Mouse (Mus musculus) thymus, postnatal 36 days (tissue): Measurements from ENCODE around the gene Akap13.
A peak's percentile ranks its signal among the peaks of the same experiment; 100 is the strongest.

Experiments used
- DNase-seq, 2 experiments: peaks; one replicate each; pipeline ENCODE4 v3.0.0; 2022; ENCODE audit warnings: mixed read lengths in 2 of 2

Akap13 gene

DNA sequence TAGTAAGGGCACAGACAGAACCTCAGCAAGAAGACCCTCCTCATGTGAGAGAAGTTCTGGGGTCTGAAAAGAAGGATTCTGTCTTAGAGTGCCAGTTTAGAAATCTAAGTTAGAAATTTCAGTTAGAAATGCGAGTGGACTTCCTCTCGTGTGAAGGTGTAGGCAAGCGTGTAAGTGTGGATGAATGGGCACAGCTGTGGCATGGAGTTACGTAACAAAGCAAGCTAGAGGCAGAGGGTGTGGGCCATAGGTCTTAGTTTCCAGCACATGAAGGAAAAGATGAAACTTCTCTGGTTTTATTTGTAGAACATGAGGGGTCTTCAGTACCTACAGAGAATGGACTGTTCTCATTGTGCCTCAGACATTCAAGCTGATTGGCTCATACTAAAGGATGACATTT, 112.9 kb downstream of the Akap13 start:
- DNase-seq, result no peak

DNA sequence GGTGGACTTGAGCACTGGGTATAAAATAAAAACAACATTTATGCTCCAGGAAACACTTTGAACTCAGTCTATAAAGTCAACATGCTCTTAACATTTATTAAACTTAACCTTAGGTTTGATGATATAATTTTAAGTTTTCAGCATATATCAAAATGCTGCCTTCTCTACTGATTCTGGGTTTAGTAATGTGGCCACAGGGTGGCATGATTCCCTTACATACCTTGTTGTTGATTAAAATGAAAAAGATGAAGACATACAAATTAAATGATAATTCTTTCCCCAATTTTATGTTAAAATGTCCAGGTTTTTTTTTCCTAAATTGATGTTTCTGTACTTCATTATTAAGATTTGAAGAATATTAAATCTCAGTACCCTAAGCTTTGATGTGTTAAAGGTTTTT, 113.5 kb downstream of the Akap13 start:
- peak in 1 of 2 experiments; percentile 39 for DNase-seq

DNA sequence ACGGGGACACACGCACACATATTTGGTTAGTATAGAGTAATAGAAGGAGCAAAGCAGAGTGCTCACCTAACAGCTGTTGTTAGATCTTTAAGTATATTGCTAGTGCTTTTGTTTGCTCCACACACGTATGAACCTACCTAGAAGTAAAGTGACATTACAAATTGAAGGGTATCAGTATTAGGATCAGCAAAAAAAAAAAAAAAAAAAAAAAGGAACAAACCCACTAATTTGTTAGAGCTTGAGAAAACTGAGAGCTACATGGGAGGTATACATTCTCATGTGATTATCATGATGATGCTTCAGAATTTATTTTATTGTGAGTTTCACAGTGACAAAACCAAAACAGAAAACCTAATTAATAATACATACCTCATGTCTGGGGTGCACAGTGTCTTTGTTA, 114.9 kb downstream of the Akap13 start:
- DNase-seq, result no peak

GRCm38 (mm10) chr7:75571078-75571477, 115.7 kb downstream of the Akap13 start:
- DNase-seq, result no peak

DNA sequence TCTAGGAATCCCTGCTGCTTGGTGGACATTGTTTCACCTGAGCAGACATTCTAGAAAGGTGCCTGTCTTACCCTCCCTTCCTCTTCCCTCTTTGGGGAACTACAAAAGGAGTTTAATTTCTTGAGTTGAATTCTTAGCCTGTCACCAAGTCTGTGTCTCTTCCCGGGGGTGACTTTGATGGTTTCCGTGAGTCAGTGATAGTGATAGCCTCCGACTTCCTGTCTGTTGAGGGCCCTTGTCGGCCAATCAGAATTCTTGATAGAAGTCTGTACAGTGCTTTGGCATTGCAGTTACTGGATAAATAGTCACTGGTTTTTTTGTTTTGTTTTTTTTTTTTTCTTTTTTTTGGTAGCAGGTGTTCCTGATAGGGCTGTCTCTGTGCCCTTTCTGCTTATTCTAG, 116.8 kb downstream of the Akap13 start:
- DNase-seq, result peak; percentile 37 to 42

- DNase-seq, result peak in 1 of 2 experiments; percentile 15
Observed at GRCm38 (mm10) chr7:75575120-75575649, 119.9 kb downstream of the Akap13 start.

DNA sequence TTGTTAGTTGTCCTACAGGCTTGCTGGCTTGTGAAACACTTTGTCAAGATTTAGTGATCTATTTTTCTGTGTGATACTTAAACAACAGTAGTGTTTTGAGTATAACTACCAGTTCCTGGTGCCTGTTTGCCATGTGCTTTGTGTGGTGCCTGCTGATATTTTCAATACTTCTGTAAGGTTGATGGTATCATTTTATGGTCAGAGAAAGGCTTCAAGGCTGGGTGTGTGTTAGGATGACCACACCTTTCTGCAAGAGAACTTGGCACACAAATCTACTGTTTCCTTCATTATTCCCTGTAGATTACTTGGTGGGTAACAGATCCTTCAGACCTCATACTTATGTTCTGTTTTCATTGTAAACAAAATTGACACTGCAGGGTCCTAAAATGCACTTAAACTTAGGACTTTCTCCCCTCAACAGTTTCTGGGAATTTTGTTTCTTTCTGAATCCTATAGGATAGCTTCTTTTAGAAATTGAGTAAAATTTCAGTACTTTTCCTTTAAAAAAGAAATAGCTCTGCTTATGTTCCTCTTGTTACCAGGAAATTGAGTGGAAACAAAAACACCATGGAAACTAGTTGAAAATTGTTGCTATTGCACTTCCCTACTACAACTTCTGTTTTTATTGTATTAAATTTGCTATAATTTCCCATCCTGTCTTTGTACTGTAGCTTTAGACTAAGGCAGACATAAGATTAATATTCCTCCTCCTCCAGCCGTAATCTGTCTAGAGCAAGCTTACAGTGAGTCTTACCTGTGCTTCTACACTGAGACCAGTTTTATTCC, 120.7 kb downstream of the Akap13 start:
- DNase-seq, result no peak

DNA sequence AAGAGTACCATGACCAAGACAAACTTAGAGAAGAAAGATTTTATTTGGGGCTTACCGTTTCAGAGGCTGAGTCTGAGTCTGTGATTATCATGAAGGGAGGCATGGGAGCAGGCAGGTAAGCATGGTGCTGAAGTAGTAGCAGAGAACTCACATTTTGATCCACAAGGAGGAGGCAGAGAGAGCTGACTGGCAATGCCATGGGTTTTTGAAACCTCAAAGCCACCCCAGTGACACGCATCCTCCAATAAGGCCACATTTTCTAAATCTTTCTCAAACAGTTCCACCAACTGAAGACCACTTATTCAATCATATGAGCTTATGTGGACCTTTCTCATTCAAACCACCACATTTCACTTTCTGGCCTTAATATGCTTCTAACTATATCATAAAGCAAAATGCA, 121.5 kb downstream of the Akap13 start:
- DNase-seq, result no peak

DNA sequence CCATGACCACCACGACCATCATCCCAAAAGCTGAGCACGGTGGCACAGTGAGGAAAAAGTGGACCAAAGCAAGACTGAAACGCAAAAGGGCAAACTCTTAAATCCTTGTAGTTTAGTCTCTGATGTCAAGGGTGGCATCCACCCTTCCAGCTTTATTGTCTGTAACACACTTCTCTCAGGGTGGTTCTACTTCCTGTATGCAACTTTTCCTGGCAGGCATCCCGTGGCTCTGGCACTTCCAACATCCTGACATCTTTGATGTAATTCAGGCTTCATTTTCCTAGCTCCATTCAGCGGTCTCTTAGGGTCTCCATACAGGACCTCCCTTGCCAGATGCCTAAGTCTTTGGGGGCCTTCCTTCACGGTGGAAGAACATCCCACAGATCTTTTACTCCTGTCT, 122.0 kb downstream of the Akap13 start:
- no peak for DNase-seq

DNA sequence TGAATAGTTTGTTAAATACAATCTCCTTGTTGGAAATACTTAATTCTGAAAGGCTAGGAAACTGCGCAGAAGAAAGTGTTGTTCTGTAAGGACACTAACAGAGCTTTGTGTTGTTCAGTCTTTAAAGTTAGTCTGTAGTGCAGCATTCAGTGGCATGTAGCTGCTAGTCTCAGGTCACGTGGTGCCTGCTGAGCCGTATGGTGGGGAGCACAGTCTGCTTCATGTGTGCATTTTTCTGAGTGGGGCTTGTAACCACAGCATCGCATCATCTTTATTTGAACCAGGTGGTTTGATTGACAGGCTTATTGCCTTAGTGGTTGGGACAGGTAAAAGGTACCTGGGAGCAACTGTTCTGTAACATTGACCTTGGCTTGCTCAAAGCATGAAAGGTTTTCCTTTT, 123.3 kb downstream of the Akap13 start:
- DNase-seq, result peak; percentile 47 to 67

- no peak for DNase-seq
Observed at GRCm38 (mm10) chr7:75582091-75582490, 126.8 kb downstream of the Akap13 start.

- no peak for DNase-seq
Observed at GRCm38 (mm10) chr7:75584100-75584499, 128.8 kb downstream of the Akap13 start.

DNA sequence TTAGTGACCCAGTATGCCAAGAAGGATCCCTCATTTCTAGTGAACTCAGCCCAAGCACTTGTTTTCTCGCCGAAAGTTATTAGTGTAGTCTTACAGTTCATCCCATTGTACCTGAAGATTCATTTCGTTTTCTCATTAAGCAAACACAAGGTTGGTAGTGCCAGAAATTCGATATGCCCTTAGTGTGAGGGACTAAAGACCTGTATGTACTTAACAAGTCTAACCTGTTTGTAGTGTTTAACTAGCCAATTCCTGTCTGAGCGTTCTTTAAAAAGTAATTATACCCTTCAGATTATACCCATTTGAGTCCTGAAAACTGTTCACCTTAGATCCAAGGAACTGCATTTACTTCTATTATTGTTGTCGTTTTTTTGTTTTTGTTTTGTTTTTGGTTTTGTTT, 130.1 kb downstream of the Akap13 start:
- no peak for DNase-seq

- peak; percentile 78 to 88 for DNase-seq
Observed at GRCm38 (mm10) chr7:75586113-75586512, 130.8 kb downstream of the Akap13 start.

GRCm38 (mm10) chr7:75587727-75588126, 132.4 kb downstream of the Akap13 start:
- peak in 1 of 2 experiments; percentile 50 for DNase-seq

GRCm38 (mm10) chr7:75589304-75589973, 134.1 kb downstream of the Akap13 start:
- DNase-seq, result no peak

- DNase-seq, result no peak
Observed at GRCm38 (mm10) chr7:75591961-75592360, 136.6 kb downstream of the Akap13 start.

DNA sequence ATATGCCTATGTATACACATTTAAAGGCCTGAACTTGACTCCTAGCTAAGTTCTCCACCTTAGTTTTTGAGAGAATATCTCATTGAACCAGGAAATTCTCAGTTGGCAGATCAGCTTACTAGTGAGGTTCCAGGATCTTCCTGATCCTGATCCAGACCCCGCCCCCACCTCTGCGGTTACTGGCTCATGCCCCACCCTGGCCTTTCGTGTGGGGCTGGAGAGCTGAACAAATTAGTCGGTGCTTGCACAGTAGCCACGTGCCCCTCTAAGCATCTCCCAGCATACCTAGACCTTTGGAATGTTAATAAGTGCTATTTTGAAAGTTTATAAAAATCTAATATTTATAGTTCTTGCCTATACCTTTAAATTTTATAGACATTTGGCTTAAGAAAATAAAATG, 139.5 kb downstream of the Akap13 start:
- no peak for DNase-seq

DNA sequence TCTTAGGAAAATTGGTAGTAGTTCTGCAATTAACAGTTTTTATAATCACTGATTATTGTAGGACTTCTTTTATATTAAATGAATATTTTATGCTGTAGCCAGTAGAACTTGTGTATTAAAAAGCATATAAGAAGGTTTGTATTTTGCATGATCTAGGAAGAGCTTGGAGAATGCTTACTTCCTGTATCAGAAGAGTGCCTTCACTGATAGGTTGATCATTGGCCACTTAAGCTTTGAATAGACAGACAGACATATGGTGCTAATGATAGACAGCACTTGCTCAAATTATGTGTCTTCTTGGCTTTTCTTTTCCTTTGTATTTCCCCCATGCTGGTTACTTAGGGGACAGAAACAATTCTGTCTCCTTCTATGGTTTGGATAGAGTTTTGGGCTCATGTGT, 139.9 kb downstream of the Akap13 start:
- no peak for DNase-seq

GRCm38 (mm10) chr7:75596058-75596748, 140.9 kb downstream of the Akap13 start:
- DNase-seq, result peak; percentile 42 to 52

DNA sequence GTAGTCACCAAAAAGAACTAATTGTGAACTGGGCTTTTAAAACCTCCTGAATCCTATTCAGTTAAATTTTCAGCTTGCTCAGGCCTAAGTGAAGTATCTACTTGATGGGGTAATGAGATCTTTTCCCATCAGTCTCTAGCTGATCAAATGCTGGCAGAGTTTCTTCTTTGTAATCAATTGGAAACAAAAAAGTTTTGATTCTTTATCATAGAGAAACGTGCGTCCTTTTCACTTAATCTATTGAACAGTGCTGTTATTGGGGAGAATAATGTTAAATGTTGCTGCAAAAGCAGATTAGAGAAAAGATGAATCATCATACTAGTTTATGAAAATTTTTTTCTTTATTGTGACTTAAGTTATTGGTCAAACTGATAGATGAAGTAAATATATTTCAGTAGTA, 142.5 kb downstream of the Akap13 start:
- DNase-seq, result no peak

- no peak for DNase-seq
Observed at GRCm38 (mm10) chr7:75600360-75601075, 145.2 kb downstream of the Akap13 start.

GRCm38 (mm10) chr7:75607248-75607647, 151.9 kb downstream of the Akap13 start:
- DNase-seq, result no peak
